Mouse (Mus musculus) induced T-regulatory cell, adult 2 months (primary cell): ENCODE measurements around the gene Tbc1d1.

ENCODE experiments used
- DNase-seq: peaks from one replicate; pipeline ENCODE4 v3.0.0-alpha.2; 2012; ENCODE audit warnings: low read depth

The Tbc1d1 gene

DNA sequence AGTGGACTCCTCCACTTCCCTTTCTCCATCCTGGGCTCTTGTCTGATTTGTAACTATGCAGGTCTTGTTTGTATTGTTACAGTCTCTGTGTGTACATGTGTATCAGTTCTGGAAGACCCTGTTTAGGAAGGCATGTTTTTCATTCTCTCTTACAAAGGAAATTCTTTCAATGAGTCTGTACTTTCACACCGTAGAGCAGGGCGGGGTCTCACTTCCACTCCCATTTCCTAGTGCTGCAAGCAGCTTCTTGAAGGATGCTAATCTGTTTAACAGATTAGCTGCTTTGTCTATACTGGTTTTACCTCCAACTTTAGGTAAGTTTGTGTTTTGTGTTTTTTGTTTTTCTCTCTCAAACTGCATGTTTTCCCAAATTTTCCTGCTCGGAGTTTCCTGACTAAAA lies 230.9 kb downstream of the Tbc1d1 start:
- DNase-seq = peak; percentile 53

- DNase-seq = no peak
Measured at GRCm38 (mm10) chr5:64389202-64389929, 233.3 kb downstream of the Tbc1d1 start.

DNA sequence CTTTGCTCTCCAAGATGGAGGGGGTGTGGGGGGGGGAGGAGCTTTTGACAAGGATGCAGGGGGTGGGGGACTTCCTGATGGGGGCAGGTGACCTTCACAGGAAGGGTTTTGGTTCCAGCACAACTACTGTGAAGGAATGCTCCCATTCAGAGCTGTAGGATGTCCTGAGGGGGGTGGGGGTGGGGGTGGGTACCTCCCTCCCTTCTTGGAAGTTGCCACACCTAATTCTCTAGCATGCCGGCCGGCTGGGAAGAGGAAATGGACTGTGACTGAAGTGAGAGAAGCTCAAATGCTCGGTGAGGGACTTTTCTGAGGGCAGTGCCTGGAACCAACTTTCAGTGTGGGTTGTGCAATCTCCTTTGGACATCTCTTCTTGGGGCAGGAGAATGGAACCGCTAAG lies 235.2 kb downstream of the Tbc1d1 start:
- DNase-seq = peak; percentile 64

GRCm38 (mm10) chr5:64392426-64393020 lies 236.4 kb downstream of the Tbc1d1 start:
- no peak for DNase-seq

- DNase-seq = no peak
Measured at GRCm38 (mm10) chr5:64393530-64393929, 237.4 kb downstream of the Tbc1d1 start.

DNA sequence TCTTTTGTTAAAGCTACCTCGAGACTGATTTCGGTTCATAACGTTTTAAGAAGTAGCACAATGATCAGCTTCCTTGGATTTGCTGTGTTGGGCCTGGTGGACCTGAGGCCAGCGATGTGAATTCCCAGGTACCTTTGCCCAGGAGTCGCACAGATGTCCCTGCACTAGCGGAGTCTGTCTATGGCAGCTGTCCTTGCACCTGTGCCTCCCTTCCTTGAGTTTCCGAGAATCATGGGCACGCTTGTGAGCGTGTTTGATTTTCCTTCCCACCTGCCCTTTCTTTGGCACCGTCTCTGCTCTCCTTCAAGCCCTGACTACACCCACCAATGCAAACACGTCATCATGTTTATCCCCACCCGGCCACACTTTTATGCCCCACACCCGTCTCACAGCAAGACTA lies 242.1 kb downstream of the Tbc1d1 start:
- no peak for DNase-seq

- no peak for DNase-seq
Measured at GRCm38 (mm10) chr5:64400742-64401141, 244.6 kb downstream of the Tbc1d1 start.
